ENCODE assay signal across 1 mouse cellular context in the genomic region with DNA sequence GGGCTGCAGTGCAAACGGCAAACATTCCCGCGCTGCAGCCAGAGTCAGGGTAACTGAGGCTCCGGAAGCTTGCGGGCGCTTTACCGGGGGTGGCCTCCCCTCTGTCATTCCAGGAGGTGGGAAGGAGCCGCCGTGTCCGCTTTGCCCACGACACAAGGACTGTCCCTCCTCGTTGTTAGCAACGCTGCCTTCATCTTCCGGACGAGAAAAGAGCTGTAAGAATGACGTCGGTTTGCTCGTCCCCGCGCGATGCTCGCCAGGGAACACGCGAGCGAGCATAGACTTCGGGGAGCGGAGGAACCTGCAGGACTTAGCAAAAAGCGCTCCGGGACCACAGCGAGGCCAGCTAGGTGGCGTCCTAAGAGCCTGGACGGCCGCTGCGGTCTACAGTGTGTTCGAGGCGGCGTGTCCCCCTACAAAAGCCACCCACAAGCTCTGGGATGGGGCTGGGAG.
TF ChIP-seq lines count a peak whose summit lies in the region.

No protein-coding gene starts in this region.

TF ChIP-seq in MEL, 35 proteins besides CTCF, POLR2A, EP300 and RAD21 (continued from another document):
- TF ChIP-seq KAT2A (conservative IDR thresholded peaks at IDR 0.05; ENCODE audit: low read depth, low read length) (no peak), POLR2AphosphoS5 (IDR thresholded peaks at IDR 0.05; ENCODE audit: borderline replicate concordance, low read depth, low read length) (no peak), USF2 (IDR thresholded peaks at IDR 0.05; ENCODE audit: borderline replicate concordance in 1 of 2, insufficient read depth in 1 of 2, low read depth in 1 of 2, low read length in 2 of 2) (no peak), MYC (IDR thresholded peaks at IDR 0.05; ENCODE audit: low read depth, low read length) (0 out of 2 replicates have a peak, but pooled peaks have one; percentile 19), E2F4 (IDR thresholded peaks at IDR 0.05; ENCODE audit: borderline replicate concordance, low read depth, low read length) (no peak), MAZ (IDR thresholded peaks at IDR 0.05; ENCODE audit: low read depth, low read length) (peak; percentile 68; the same call in 1 of the 2 replicates), UBTF (IDR thresholded peaks at IDR 0.05; ENCODE audit: borderline replicate concordance, insufficient read depth, low read depth, low read length) (0 out of 2 replicates have a peak, but pooled peaks have one; percentile 63), POLR2AphosphoS2 (IDR thresholded peaks at IDR 0.05; ENCODE audit: low read length) (no peak), ZC3H11A (IDR thresholded peaks at IDR 0.05; ENCODE audit: low read depth, low read length) (no peak), MAFK (IDR thresholded peaks at IDR 0.05; ENCODE audit: borderline replicate concordance, low read depth, low read length) (no peak), MXI1 (IDR thresholded peaks at IDR 0.05; ENCODE audit: low read depth, low read length) (peak; percentile 55), MAX (IDR thresholded peaks at IDR 0.05; ENCODE audit: low read length) (peak; percentile 66), BHLHE40 (IDR thresholded peaks at IDR 0.05; ENCODE audit: borderline replicate concordance, low read depth, low read length) (no peak)
TF ChIP-seq in MEL: peak in this region for 9.
